Mouse (Mus musculus): ENCODE results near the gene Pik3ap1.
A peak's percentile ranks its signal among the peaks of the same experiment; 100 is the strongest.

Pik3ap1 gene

GRCm38 (mm10) chr19:41369557-41370460, 15.1 kb downstream of the Pik3ap1 start:
- no peak for DNase-seq (ENCODE audit: low read depth, low spot score)

GRCm38 (mm10) chr19:41366854-41367517, 17.9 kb downstream of the Pik3ap1 start:
- DNase-seq (ENCODE audit: low read depth, low spot score): no peak

DNA sequence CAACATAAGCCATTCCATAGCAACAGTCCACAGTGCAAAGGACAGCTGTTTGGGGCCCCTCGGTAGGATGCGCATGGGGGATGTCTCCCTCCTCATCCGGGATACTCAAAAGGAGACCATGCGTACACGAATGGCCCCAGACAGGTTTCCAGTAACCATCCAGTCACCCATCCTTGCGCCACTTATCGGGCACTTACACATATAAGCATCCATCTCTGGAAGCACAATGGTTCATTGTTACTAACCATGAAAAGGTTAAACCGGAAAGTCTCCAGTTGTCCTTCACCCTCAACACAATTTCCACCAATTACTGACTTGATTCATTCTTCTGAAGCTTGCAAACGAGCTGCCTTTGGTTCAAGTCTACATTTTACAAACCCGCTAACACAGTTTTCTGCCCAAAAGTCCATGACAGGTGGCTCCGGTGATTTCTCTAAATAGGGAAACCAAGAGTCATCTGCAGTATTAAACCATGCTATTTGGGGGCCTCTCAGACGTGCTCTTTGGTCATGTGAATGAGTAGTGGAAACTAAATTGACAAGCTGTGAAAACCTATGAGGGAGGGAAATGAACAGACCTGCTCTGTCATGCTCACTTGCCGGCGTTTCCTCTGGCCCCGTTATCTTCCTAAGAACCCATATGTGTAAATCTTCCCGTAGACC, 18.6 kb downstream of the Pik3ap1 start:
- no peak for DNase-seq (ENCODE audit: low read depth, low spot score)

- no peak for DNase-seq (ENCODE audit: low read depth, low spot score)
Observed at GRCm38 (mm10) chr19:41365570-41365969, 19.3 kb downstream of the Pik3ap1 start.

GRCm38 (mm10) chr19:41364509-41364908, 20.4 kb downstream of the Pik3ap1 start:
- DNase-seq (ENCODE audit: low read depth, low spot score): no peak

- no peak for DNase-seq (ENCODE audit: low read depth, low spot score)
Observed at GRCm38 (mm10) chr19:41362963-41363362, 21.9 kb downstream of the Pik3ap1 start.

- no peak for DNase-seq (ENCODE audit: low read depth, low spot score)
Observed at GRCm38 (mm10) chr19:41360459-41360858, 24.4 kb downstream of the Pik3ap1 start.

- DNase-seq (ENCODE audit: low read depth, low spot score): no peak
Observed at GRCm38 (mm10) chr19:41354287-41354951, 30.5 kb downstream of the Pik3ap1 start.

GRCm38 (mm10) chr19:41349624-41350023, 35.3 kb downstream of the Pik3ap1 start:
- no peak for DNase-seq (ENCODE audit: low read depth, low spot score)

GRCm38 (mm10) chr19:41348161-41348560, 36.7 kb downstream of the Pik3ap1 start:
- DNase-seq (ENCODE audit: low read depth, low spot score): no peak

GRCm38 (mm10) chr19:41347326-41347725, 37.6 kb downstream of the Pik3ap1 start:
- no peak for DNase-seq (ENCODE audit: low read depth, low spot score)

DNA sequence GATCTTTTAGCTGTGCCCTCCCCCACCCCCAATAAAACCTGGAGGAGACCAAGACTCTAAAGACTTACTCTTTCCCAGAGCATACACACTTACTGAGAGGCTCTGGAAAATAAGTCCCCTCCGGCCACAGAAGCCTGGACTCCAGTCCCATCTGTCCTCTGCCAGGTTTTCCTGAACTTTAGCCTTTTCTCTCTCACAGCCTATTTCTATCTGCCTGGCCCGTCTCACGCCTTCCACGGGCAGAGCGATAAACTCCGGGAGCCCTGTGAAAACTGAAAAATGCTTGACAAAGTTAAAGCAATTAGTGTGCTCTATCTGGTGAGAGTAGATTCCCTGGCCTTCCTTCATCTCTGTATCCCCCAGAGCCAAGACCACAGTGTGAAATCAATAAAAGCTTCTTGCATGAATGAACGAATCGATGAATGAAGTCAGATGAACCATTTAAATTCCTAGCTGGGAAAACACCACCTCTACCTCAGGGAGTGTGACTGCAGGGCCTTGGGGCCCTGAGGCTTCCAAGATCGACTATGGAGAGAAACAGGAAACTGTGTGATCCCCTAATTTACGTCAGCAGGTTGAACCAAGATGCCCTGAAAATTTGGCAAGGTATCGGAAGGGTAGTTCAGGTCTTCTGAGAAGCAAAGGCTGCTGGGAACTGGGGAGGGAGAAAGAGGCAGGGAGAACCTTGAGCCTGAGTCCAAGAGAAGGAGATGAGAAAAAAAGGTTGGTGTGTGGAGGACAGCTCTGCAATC, 38.6 kb downstream of the Pik3ap1 start:
- no peak for DNase-seq (ENCODE audit: low read depth, low spot score)

DNA sequence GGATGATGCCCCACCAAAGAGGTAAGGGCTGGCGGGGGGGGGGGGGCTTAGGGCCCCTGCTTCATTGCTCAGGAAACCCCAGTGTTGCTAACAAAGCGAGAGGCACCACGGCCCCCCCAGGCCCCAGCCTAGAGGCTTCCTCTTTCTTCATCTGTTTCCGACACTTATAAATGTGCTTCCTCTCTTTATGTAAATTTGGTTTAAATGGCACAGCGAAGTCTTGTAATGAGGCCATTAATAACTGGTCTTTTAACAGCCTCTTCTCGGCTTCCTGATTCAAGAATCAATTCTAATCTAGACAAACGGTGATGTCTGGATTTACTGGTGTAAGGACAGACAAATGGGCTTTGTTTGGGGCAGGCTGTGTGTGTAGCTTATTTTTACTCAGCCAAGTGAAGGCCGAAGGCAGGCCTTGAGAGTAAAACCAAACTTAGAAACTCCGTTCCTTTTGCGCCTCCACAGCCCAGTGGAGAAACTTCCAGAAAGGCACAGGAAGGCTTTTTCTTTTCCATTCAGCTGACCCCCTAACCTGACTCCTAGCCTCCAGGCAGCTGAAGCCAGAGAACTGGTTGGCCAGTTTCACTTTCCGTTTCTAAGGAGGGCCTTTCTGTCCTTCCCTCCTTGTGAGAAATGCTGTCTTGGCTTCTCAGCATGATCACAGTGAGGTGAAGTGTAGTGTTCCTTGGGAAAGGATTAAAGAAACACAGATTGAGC, 39.7 kb downstream of the Pik3ap1 start:
- no peak for DNase-seq (ENCODE audit: low read depth, low spot score)

DNA sequence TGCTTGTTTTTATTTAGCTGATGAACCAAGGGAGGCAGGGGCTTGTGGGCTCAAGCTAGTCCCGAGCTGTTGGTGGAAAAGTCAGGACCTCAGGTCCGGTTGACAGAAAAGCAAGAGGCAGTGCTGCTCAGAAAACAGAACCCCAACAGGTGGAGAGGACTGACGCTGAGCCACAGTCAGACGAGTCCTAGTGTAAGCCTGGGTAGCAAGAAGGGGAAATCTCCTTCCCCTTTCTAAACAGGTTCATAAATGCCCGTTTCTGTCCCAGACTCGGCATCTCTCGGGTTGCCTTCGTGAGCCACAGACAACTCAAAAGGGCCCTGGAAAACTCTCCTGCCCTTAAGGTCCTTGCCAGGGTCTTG, 40.3 kb downstream of the Pik3ap1 start:
- no peak for DNase-seq (ENCODE audit: low read depth, low spot score)

DNA sequence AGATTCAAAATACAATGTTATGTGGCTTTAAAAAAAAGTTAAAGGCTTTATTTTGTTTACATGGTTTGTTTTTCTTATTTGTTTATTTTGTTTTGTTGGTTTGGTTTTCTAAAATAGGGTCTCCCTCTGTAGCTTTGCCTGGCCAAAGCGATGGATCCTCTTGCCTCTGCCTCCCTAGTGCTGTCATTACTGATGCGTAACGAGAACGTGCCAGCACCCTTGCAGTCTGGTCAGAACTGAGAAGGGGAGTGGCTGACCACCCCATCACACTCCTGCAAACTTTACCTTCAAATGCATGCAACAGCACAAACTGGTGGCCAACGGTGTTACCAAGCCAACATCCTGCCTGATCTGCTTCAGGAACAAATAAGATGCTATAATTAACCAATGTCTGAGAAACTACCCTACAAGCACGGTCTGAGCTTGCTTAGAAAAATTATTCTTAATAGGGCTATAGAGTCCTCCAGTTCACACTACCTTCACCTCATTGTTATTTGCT, 42.3 kb downstream of the Pik3ap1 start:
- DNase-seq (ENCODE audit: low read depth, low spot score): no peak

- no peak for DNase-seq (ENCODE audit: low read depth, low spot score)
Observed at GRCm38 (mm10) chr19:41341677-41342076, 43.2 kb downstream of the Pik3ap1 start.

- DNase-seq (ENCODE audit: low read depth, low spot score): peak; percentile 26
Observed at GRCm38 (mm10) chr19:41339020-41339836, 45.7 kb downstream of the Pik3ap1 start.

DNA sequence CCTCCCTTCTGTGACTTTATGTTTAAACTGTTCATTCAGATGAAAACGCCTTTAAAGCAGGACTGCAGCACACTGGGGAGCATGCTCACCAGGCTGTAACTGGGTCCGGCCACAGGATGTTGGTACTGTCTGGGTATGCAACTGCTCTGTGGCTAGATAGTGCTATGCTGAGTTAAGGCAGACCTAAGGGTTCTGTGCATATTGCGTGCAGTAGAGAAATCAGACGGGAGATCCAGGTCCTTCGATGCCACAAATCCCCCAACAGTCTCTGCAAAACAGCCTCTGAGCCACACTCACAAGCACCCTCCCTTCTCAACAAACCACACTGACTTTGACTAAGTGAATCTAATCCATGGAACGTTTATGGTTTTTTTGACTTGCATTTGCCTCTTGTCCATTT, 46.5 kb downstream of the Pik3ap1 start:
- no peak for DNase-seq (ENCODE audit: low read depth, low spot score)

- no peak for DNase-seq (ENCODE audit: low read depth, low spot score)
Observed at GRCm38 (mm10) chr19:41335721-41336120, 49.2 kb downstream of the Pik3ap1 start.

Measured in skeletal muscle tissue, adult 2 months (tissue).